ENCODE assay signal across 21 mouse cellular contexts in genomic region chr3:102752053-102752452, GRCm38 (mm10). TPM values are rescaled to one million over a fixed set of nuclear protein-coding genes. Genes with fewer than 3 reads are reported as not detected.
"Had no signal": no experiment of that assay in that cellular context is flagged by ENCODE, and none has a peak within 500 bp of the region (broad histone marks: within the 10 kb centered on the region; RNA-seq: fewer than 3 reads in every experiment).

No protein-coding gene starts in this region.

- H3K4me3 ChIP-seq: left cerebral cortex, adult 2 months; limb, embryonic 10.5 days; liver, embryonic 15.5 days; megakaryocyte, embryonic 14.5 days; midbrain, embryonic 12.5 days; neural tube, embryonic 15.5 days had no signal

- H3K9me3 ChIP-seq: limb, embryonic 10.5 days; liver, embryonic 15.5 days; megakaryocyte, embryonic 14.5 days; midbrain, embryonic 12.5 days; neural tube, embryonic 15.5 days had no signal

- H3K27ac ChIP-seq: left cerebral cortex, adult 2 months; limb, embryonic 10.5 days; liver, embryonic 15.5 days; macrophage; midbrain, embryonic 12.5 days; neural tube, embryonic 15.5 days had no signal

- H3K27me3 ChIP-seq: liver, embryonic 15.5 days; midbrain, embryonic 12.5 days; neural tube, embryonic 15.5 days had no signal

- H3K9ac ChIP-seq: liver, embryonic 15.5 days; midbrain, embryonic 12.5 days; neural tube, embryonic 15.5 days had no signal

- DNase-seq: kidney, adult 8-10 months; kidney, postnatal 25 days; lung, postnatal 10 days; right cerebral cortex, adult 18-20 months; right cerebral cortex, postnatal 25 days; thymus, adult 18-20 months; thymus, postnatal 14 days had no signal

- H3K36me3 ChIP-seq: liver, embryonic 15.5 days had no signal

- H3K4me2 ChIP-seq: liver, embryonic 11.5 days; liver, embryonic 15.5 days; midbrain, embryonic 12.5 days; neural tube, embryonic 15.5 days had no signal

- H3K4me1 ChIP-seq: limb, embryonic 10.5 days; liver, embryonic 15.5 days; neural tube, embryonic 15.5 days had no signal

RNA-seq across cellular contexts. Expression of gene Tshb, which starts 30.5 kb away (rescaled TPM):
- total RNA-seq: layer of hippocampus, postnatal 25 days; left cerebral cortex, adult 2 months; left cerebral cortex, postnatal 14 days; midbrain, postnatal 0 days had no signal
- polyA plus RNA-seq: kidney, embryonic 16.5 days; limb, embryonic 14.5 days; liver, embryonic 15.5 days; macrophage; midbrain, embryonic 12.5 days; small intestine, adult 2 months had no signal
